Mouse (Mus musculus): ENCODE data around the gene Tmigd3. TPM values are rescaled to one million over a fixed set of nuclear protein-coding genes. Genes with fewer than 3 reads are reported as not detected.
"Not testable (repeated sequence)": the region's sequence is repeated elsewhere in the genome, so short reads cannot be mapped to it uniquely, and the experiment has no call there.

The Tmigd3 gene
- polyA plus RNA-seq, 1 experiment from 2014 or later: 0.18 TPM

GRCm38 (mm10) chr3:105915281-105915680 lies 44.6 kb downstream of the Tmigd3 start:
- DNase-seq (ENCODE audit: low spot score): no peak
- no peak overlapping the region for H3K4me2 ChIP-seq (ENCODE audit: low read length)
- no peak for ATAC-seq (replicated peaks; ENCODE audit: low FRiP score, low TSS enrichment, low read depth)
- H3K4me3 ChIP-seq (ENCODE audit: low read depth, low read length): no peak overlapping the region
- H3K4me1 ChIP-seq (replicated peaks; ENCODE audit: control insufficient read depth, insufficient read depth, low read length): no peaks in the 10 kb centered on the region
- no peak overlapping the region for H3K9ac ChIP-seq (ENCODE audit: low read length)
- no peaks in the 10 kb centered on the region for H3K27me3 ChIP-seq (replicated peaks; ENCODE audit: control insufficient read depth, insufficient read depth, low read length)
- no peaks in the 10 kb centered on the region for H3K36me3 ChIP-seq (ENCODE audit: control insufficient read depth, insufficient read depth, low read length)
- H3K9me3 ChIP-seq (ENCODE audit: control insufficient read depth, low read length): no peaks in the 10 kb centered on the region
- no peak overlapping the region for H3K27ac ChIP-seq (ENCODE audit: low read depth)
- WGBS: 9% methylated on average over 1 of the region's 1 CpGs

DNA sequence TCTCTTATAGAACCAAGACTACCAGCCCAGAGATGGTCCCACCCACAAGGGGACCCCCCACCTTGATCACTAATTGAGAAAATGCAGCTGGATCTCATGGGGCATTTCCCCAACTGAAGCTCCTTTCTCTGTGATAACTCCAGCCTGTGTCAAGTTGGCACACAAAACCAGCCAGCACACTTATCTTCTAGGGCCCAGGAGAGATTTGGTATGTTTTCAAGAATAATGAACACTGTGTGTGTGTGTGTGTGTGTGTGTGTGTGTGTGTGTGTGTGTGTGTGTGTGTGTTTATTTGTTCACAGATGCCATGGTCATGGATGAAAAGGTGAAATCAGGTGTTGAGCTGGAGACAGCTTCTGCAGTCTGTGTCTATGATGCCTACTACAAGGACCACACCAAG lies 45.8 kb downstream of the Tmigd3 start:
- not testable (repeated sequence) for DNase-seq (ENCODE audit: low spot score)

GRCm38 (mm10) chr3:105917656-105918354 lies 47.1 kb downstream of the Tmigd3 start:
- WGBS: 67% methylated on average over 10 of the region's 10 CpGs
- no peak overlapping the region for H3K4me2 ChIP-seq (ENCODE audit: low read length)
- no peak overlapping the region for H3K4me3 ChIP-seq (ENCODE audit: low read depth, low read length)
- H3K9ac ChIP-seq (ENCODE audit: low read length): no peak overlapping the region
- no peak overlapping the region for H3K27ac ChIP-seq (ENCODE audit: low read depth)
- no peaks in the 10 kb centered on the region for H3K36me3 ChIP-seq (ENCODE audit: control insufficient read depth, insufficient read depth, low read length)
- DNase-seq (ENCODE audit: low spot score): no peak
- H3K4me1 ChIP-seq (replicated peaks; ENCODE audit: control insufficient read depth, insufficient read depth, low read length): no peaks in the 10 kb centered on the region
- no peaks in the 10 kb centered on the region for H3K9me3 ChIP-seq (ENCODE audit: control insufficient read depth, low read length)
- no peak for ATAC-seq (replicated peaks; ENCODE audit: low FRiP score, low TSS enrichment, low read depth)
- H3K27me3 ChIP-seq (replicated peaks; ENCODE audit: control insufficient read depth, insufficient read depth, low read length): no peaks in the 10 kb centered on the region

More for the DNA sequence above, 45.8 kb downstream of the Tmigd3 start:
- not testable (repeated sequence) for ATAC-seq (replicated peaks; ENCODE audit: low FRiP score, low TSS enrichment, low read depth); H3K36me3 ChIP-seq (ENCODE audit: control insufficient read depth, insufficient read depth, low read length); H3K4me3 ChIP-seq (ENCODE audit: low read depth, low read length); H3K9ac ChIP-seq (ENCODE audit: low read length); H3K27me3 ChIP-seq (replicated peaks; ENCODE audit: control insufficient read depth, insufficient read depth, low read length); H3K4me1 ChIP-seq (replicated peaks; ENCODE audit: control insufficient read depth, insufficient read depth, low read length); H3K9me3 ChIP-seq (ENCODE audit: control insufficient read depth, low read length); H3K27ac ChIP-seq (ENCODE audit: low read depth); H3K4me2 ChIP-seq (ENCODE audit: low read length)

DNA sequence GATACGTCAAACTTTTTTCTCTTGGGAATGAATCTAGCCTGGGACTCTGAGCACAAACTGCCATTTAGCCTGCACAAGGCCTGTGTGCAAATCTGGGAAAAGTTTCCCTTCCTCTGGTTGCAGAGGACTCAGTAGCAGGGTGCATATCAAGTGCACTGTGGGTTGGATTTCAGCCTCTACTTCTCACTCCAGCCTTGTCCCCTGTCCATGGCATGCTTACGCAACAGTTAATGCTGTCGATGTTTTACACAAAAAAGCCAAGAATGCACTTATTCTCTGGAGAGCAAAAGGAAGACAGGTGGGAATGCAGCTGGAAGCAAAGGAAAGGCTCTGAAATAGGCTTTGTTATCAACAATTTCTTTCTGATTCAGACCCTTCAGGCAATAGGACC lies 47.6 kb downstream of the Tmigd3 start:
- 87% methylated on average over 3 of the region's 3 CpGs for WGBS
- H3K36me3 ChIP-seq (ENCODE audit: control insufficient read depth, insufficient read depth, low read length): no peaks in the 10 kb centered on the region

DNA sequence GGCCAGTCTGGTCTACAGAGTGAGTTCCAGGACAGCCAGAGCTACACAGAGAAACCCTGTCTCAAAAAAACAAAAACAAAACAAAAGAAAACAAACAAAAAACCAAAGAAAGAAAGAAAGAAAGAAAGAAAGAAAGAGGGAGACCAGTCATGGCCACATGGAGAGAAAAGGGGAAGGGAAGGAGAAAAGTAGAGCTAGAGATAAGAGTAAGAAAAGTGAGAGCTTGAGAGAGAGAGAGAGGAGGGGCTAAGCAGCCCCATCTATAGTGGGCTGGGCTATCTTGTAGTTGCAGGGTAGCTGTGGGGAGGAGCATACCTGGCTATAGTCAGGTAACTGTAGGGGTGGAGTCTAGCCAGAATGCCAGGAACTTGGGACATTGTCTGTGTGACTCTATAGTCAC lies 50.0 kb downstream of the Tmigd3 start:
- ATAC-seq (replicated peaks; ENCODE audit: low FRiP score, low TSS enrichment, low read depth): not testable (repeated sequence)

More for the DNA sequence above, 47.6 kb downstream of the Tmigd3 start:
- no peaks in the 10 kb centered on the region for H3K9me3 ChIP-seq (ENCODE audit: control insufficient read depth, low read length)
- no peak overlapping the region for H3K27ac ChIP-seq (ENCODE audit: low read depth)
- H3K4me3 ChIP-seq (ENCODE audit: low read depth, low read length): no peak overlapping the region
- H3K4me2 ChIP-seq (ENCODE audit: low read length): no peak overlapping the region
- H3K9ac ChIP-seq (ENCODE audit: low read length): no peak overlapping the region
- DNase-seq (ENCODE audit: low spot score) (no peak), ATAC-seq (replicated peaks; ENCODE audit: low FRiP score, low TSS enrichment, low read depth) (no peak)
- H3K4me1 ChIP-seq (replicated peaks; ENCODE audit: control insufficient read depth, insufficient read depth, low read length): no peaks in the 10 kb centered on the region
- no peaks in the 10 kb centered on the region for H3K27me3 ChIP-seq (replicated peaks; ENCODE audit: control insufficient read depth, insufficient read depth, low read length)

DNA sequence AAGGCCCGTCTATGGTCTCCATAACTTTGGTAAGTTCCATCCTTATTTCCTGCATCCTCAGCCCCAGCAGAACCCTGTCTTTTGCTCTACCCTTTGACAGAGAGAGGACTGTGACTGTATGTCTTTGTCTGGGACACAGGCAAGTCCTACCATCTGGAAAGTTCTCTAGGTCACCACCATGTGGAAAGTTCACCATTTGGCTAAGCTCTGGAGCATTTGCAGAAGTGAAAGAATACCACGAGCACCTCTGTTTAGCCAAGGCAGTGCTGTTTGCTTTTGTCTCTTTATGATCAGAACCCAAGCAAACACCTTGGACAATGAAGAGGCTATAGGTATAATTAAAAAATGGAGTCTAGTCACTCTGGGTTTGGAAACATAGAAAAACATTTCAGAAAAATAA lies 51.3 kb downstream of the Tmigd3 start:
- DNase-seq (ENCODE audit: low spot score): peak; percentile 16
- no peak for ATAC-seq (replicated peaks; ENCODE audit: low FRiP score, low TSS enrichment, low read depth)
- no peak overlapping the region for H3K4me2 ChIP-seq (ENCODE audit: low read length)
- H3K27ac ChIP-seq (ENCODE audit: low read depth): no peak overlapping the region
- no peaks in the 10 kb centered on the region for H3K36me3 ChIP-seq (ENCODE audit: control insufficient read depth, insufficient read depth, low read length)
- H3K4me3 ChIP-seq (ENCODE audit: low read depth, low read length): no peak overlapping the region
- WGBS: 71% methylated on average over 2 of the region's 2 CpGs
- H3K27me3 ChIP-seq (replicated peaks; ENCODE audit: control insufficient read depth, insufficient read depth, low read length): no peaks in the 10 kb centered on the region
- H3K9ac ChIP-seq (ENCODE audit: low read length): no peak overlapping the region
- no peaks in the 10 kb centered on the region for H3K4me1 ChIP-seq (replicated peaks; ENCODE audit: control insufficient read depth, insufficient read depth, low read length)
- no peaks in the 10 kb centered on the region for H3K9me3 ChIP-seq (ENCODE audit: control insufficient read depth, low read length)

More for the DNA sequence above, 50.0 kb downstream of the Tmigd3 start:
- H3K9me3 ChIP-seq (ENCODE audit: control insufficient read depth, low read length); H3K4me2 ChIP-seq (ENCODE audit: low read length); DNase-seq (ENCODE audit: low spot score); H3K4me1 ChIP-seq (replicated peaks; ENCODE audit: control insufficient read depth, insufficient read depth, low read length); H3K4me3 ChIP-seq (ENCODE audit: low read depth, low read length); H3K27me3 ChIP-seq (replicated peaks; ENCODE audit: control insufficient read depth, insufficient read depth, low read length); H3K36me3 ChIP-seq (ENCODE audit: control insufficient read depth, insufficient read depth, low read length); H3K9ac ChIP-seq (ENCODE audit: low read length); H3K27ac ChIP-seq (ENCODE audit: low read depth): not testable (repeated sequence)

DNA sequence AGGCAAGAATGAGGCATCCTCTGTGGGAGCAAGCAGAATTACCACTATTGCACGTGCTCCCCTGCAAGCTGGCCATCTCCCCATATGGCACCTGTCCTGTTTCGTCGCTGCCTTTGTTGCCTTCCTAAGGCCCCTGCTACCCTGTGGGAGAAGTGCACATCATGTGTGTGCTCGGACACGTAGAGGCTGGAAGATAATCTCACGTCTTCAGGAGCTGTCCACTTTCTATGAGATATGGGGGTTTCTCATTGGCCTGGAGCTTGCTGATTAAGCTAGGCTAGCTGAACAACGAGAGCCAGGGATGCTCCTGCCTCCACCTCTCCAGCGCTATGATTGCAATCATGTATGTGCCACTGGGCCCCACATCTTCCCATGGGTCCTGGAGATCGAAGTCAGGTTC lies 53.9 kb downstream of the Tmigd3 start:
- H3K36me3 ChIP-seq (ENCODE audit: control insufficient read depth, insufficient read depth, low read length): no peaks in the 10 kb centered on the region
- no peak overlapping the region for H3K9ac ChIP-seq (ENCODE audit: low read length)
- H3K4me1 ChIP-seq (replicated peaks; ENCODE audit: control insufficient read depth, insufficient read depth, low read length): no peaks in the 10 kb centered on the region
- H3K27ac ChIP-seq (ENCODE audit: low read depth): no peak overlapping the region
- WGBS: 84% methylated on average over 9 of the region's 9 CpGs
- ATAC-seq (replicated peaks; ENCODE audit: low FRiP score, low TSS enrichment, low read depth) (no peak), DNase-seq (ENCODE audit: low spot score) (no peak)
- H3K9me3 ChIP-seq (ENCODE audit: control insufficient read depth, low read length): no peaks in the 10 kb centered on the region
- H3K4me2 ChIP-seq (ENCODE audit: low read length): no peak overlapping the region
- no peaks in the 10 kb centered on the region for H3K27me3 ChIP-seq (replicated peaks; ENCODE audit: control insufficient read depth, insufficient read depth, low read length)
- no peak overlapping the region for H3K4me3 ChIP-seq (ENCODE audit: low read depth, low read length)

DNA sequence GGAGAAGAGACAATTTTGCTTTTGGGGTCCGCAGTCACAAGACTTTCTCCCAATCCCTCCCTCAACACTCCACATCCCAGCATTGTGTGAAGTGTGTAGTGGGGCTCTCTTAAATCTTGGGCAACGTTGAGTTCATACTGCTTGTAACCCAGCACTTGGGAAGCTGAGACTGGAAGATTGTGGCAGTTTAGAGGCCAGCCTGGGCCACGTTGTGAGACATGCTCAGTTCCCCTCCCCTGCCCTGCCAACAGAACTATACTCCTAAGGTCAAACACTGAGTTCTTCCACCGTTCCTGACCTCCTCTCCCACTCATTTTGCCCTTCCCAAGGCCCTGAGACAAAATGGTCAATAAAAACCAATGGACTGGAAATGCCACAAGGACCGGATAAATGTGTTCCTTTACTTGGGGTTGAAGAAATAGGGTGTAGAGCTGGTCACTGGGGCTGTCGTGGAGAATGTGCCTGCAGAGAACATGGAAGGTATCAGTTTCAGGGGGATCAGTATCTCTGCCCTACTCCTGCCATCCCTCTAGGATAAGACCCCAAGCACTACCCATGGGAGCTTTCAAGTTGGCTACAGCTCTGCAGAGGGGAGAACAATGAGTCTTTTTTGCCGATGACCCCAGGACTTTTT lies 57.0 kb downstream of the Tmigd3 start:
- Histone ChIP-seq H3K9me3 (ENCODE audit: control insufficient read depth, low read length) (no peaks in the 10 kb centered on the region), H3K9ac (ENCODE audit: low read length) (no peak overlapping the region), H3K27me3 (replicated peaks; ENCODE audit: control insufficient read depth, insufficient read depth, low read length) (no peaks in the 10 kb centered on the region), H3K27ac (ENCODE audit: low read depth) (no peak overlapping the region), H3K4me2 (ENCODE audit: low read length) (no peak overlapping the region), H3K36me3 (ENCODE audit: control insufficient read depth, insufficient read depth, low read length) (no peaks in the 10 kb centered on the region), H3K4me1 (replicated peaks; ENCODE audit: control insufficient read depth, insufficient read depth, low read length) (no peaks in the 10 kb centered on the region), H3K4me3 (ENCODE audit: low read depth, low read length) (no peak overlapping the region)
- ATAC-seq (replicated peaks; ENCODE audit: low FRiP score, low TSS enrichment, low read depth) (no peak), DNase-seq (ENCODE audit: low spot score) (no peak)
- 81% methylated on average over 7 of the region's 7 CpGs for WGBS

DNA sequence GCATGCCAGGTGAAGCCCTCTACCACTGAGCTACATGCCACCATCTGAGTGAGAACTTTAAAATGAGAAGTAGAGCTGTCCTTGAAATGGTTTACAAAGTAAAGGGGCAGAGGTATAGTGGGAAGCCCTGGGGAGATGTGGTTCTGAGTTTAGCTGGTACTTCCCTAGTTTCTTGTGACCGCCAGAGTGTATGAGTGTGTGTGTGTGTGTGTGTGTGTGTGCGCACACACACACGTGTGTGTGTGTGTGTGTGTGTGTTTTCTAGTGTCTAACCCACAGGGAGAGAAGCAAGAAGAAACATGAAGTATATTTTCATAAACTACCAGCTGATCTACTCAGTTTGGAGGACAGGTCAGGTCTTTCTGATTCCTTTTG lies 57.5 kb downstream of the Tmigd3 start:
- no peaks in the 10 kb centered on the region for H3K9me3 ChIP-seq (ENCODE audit: control insufficient read depth, low read length)
- no peak for ATAC-seq (replicated peaks; ENCODE audit: low FRiP score, low TSS enrichment, low read depth)

More for the DNA sequence above, 57.5 kb downstream of the Tmigd3 start:
- Histone ChIP-seq H3K36me3 (ENCODE audit: control insufficient read depth, insufficient read depth, low read length) (no peaks in the 10 kb centered on the region), H3K9ac (ENCODE audit: low read length) (no peak overlapping the region), H3K4me1 (replicated peaks; ENCODE audit: control insufficient read depth, insufficient read depth, low read length) (no peaks in the 10 kb centered on the region), H3K27ac (ENCODE audit: low read depth) (no peak overlapping the region), H3K27me3 (replicated peaks; ENCODE audit: control insufficient read depth, insufficient read depth, low read length) (no peaks in the 10 kb centered on the region), H3K4me2 (ENCODE audit: low read length) (no peak overlapping the region), H3K4me3 (ENCODE audit: low read depth, low read length) (no peak overlapping the region)
- DNase-seq (ENCODE audit: low spot score): no peak
- 91% methylated on average over 3 of the region's 3 CpGs for WGBS

Data from intestine, embryonic 14.5 days (tissue).